Mouse (Mus musculus): Measurements from ENCODE around the gene Bag1.
A peak's percentile ranks its signal among the peaks of the same experiment; 100 is the strongest.

The Bag1 gene

GRCm38 (mm10) chr4:40948160-40948708, at the start of gene Bag1, which contains the start of gene Chmp5:
Gene Bag1, minus strand, starts transcription at chr4:40948294.
Gene Chmp5, plus strand, starts transcription at chr4:40948407.
- peak; percentile 99 for DNase-seq (ENCODE audit: low spot score in 2 of 2)

GRCm38 (mm10) chr4:40996302-40996701, 48.2 kb upstream of the Bag1 start:
- DNase-seq (ENCODE audit: low spot score in 2 of 2): no peak

DNA sequence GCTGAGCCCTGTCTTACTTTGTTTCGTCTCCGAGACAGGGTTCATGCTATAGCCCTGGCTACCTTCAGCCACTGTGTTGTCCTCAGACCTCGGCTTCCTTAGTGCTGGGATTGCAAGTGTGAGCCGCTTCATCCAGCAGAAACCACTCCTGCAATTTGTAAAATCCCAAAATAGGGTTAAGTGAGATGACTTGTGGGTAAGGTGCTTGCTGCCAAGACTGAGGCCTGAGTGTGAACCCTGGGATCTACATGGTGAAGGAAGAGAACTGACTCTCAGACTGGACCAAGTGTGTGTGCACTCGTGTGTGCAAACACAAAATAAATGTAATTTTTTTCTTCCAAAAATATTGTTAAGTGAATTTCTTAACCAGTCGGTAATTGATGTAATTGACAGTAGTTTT, 41.5 kb upstream of the Bag1 start:
- DNase-seq (ENCODE audit: low spot score in 2 of 2): no peak

- no peak for DNase-seq (ENCODE audit: low spot score in 2 of 2)
These were observed 35.6 kb upstream of the Bag1 start for GRCm38 (mm10) chr4:40983686-40984085.

DNA sequence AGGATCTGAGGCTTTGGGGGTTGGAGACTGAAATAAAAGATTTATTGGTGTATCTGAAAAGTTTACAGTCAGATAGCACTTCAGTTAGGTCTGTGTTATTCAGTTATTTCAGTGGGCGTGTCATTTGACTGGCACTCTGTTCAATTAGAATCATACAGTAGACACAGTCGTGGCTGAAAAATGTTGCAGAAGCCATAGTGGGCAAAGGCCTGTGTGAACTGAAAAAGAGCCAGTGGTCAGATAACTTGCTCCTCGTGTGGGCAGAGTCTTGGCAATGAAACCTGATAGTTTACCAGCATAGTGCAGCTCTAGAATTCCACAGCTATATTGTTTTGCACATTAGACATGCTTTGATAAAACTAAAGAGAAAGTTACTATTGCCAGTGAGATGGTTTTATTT, 34.4 kb upstream of the Bag1 start:
- no peak for DNase-seq (ENCODE audit: low spot score in 2 of 2)

- no peak for DNase-seq (ENCODE audit: low spot score in 2 of 2)
These were observed 31.3 kb upstream of the Bag1 start for GRCm38 (mm10) chr4:40979430-40979829.

- DNase-seq (ENCODE audit: low spot score in 2 of 2): no peak
These were observed 28.6 kb upstream of the Bag1 start for GRCm38 (mm10) chr4:40976651-40977050.

DNA sequence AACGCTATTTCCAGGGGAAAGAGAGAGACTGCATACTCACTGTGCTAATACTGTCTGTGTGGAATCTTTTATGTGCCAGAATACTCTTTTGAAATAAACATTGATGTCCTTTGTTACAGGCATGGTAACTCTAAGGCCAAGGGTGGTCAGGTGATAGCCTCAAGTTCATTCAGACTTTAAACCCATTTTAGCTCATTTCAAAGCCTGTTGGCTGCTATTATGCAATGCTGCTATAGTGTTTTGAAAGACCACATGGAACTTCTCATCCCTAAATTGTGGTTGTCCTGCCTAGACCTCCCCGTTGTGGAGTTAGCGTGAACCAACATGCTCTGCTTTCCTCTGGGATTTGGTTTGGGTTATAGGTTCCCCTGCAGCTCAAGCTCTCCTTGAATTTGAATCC, 27.6 kb upstream of the Bag1 start:
- no peak for DNase-seq (ENCODE audit: low spot score in 2 of 2)

DNA sequence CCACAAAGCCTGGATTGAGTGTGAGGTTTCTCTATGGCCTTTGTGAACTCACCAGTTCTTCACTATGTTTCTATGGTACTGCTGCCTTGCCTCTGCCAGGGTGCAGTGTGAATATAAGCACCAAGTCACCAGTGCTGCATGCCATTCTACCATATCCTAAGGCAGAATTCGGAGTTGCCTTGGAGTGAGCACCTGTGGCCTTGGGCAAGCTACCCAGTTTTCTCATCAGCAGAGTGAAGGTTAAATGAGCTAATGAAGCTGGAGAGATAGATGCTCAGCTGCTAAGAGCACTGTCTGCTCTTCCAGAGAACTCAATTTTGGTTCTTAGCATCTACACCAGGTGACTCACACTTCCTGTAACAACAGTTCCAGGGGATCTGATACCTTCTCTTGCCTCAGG, 25.9 kb upstream of the Bag1 start:
- DNase-seq (ENCODE audit: low spot score in 2 of 2): no peak

GRCm38 (mm10) chr4:40971744-40972143, 23.6 kb upstream of the Bag1 start:
- peak; percentile 9 to 41 for DNase-seq (ENCODE audit: low spot score in 2 of 2)

- peak; percentile 86 to 91 for DNase-seq (ENCODE audit: low spot score in 2 of 2)
These were observed 23.0 kb upstream of the Bag1 start, which contains the start of gene Nfx1 for GRCm38 (mm10) chr4:40970842-40971701. Gene Nfx1, plus strand, starts transcription at chr4:40970906.

- DNase-seq (ENCODE audit: low spot score in 2 of 2): no peak
These were observed 22.4 kb upstream of the Bag1 start for GRCm38 (mm10) chr4:40970592-40970841.

- DNase-seq (ENCODE audit: low spot score in 2 of 2): no peak
These were observed 21.9 kb upstream of the Bag1 start for GRCm38 (mm10) chr4:40969781-40970591.

GRCm38 (mm10) chr4:40969161-40969560, 21.1 kb upstream of the Bag1 start:
- no peak for DNase-seq (ENCODE audit: low spot score in 2 of 2)

DNA sequence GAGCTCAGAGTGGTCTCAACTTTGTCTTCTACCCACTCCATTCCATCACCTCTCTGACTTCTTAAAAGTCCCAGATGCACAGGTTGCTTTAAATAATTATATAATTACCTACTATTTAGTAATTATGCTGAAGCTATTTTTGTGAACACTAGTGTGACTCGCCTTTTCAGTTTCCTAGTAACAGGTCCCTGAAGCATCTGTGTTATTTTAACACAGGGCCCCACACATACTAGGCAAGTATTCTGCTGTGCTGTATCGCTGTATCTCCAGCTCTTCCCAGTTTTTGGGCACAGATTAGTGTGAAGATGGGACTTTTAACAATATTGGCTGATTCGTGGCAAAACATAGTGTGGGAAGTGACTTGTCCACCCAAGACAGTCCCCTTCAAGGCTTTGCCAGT, 15.4 kb upstream of the Bag1 start:
- DNase-seq (ENCODE audit: low spot score in 2 of 2): no peak

DNA sequence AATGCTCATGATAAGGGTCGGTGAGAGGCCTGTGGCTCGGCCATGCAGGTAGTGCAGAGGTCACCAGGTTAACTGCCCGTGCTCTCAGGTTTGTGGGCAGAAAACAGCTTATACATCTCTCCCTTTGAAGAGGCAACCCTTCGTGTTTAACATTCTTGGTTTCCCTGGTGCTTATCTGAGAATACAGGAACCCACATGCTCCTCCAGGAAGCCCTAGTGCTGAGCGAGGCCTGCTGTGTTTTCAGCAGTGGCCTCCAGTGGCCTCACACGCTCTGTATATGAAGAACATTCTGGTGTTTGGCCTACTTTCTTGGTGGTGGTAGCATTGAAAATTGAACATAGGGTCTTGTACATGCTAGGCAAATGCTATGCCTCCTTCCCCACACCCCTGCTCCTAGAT, 7.8 kb upstream of the Bag1 start:
- no peak for DNase-seq (ENCODE audit: low spot score in 2 of 2)

DNA sequence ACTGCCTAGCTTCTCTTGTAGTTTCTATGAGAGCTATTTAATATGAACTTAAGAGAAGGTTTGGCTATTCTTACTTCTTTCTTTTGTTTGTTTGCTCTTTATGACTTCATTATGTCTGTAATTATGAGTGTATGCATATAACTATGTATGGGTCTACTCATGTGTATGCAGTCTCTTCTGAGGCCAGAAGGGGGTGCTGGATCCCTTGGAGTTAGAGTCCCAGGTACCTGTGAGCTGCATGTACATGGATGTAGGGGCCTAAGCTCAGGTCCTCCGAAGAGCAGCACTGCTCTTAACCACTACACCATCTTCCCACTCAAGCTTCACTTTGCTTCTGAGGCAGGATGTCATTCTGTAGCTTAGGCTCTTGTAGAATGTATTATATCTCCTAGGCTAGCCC, 5.4 kb upstream of the Bag1 start:
- peak in 1 of 2 experiments; percentile 28 for DNase-seq (ENCODE audit: low spot score in 2 of 2)

- DNase-seq (ENCODE audit: low spot score in 2 of 2): no peak
These were observed 432 bp downstream of the Bag1 start for GRCm38 (mm10) chr4:40947565-40948159.

DNA sequence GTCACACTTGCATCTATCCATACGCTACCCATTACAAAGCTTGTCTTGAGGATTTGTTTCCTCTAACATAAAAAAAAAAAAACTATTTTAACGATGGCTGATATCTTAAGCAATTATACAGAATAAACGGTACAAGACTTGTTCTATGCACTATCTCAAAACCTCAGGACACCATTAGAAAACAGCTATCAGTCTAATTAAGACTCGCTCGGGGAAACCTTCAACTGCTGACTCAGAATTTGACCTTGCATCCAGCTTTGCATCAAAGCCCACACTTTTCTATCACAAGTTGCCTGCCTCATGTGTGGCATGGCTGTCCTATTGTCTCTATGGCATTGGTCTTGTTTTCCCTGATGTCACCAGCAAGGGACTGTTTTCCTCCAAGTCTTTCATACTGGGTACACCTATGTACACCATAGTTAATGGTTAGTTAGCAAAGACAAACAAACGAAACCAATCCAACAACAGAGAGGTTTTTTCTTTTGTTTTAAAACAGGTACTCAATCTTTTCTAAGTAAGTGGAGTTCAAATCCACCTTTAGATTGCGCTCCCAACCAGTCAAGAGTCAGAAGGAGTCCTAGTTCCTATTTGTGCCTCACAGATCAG, 1.5 kb downstream of the Bag1 start:
- no peak for DNase-seq (ENCODE audit: low spot score in 2 of 2)

DNA sequence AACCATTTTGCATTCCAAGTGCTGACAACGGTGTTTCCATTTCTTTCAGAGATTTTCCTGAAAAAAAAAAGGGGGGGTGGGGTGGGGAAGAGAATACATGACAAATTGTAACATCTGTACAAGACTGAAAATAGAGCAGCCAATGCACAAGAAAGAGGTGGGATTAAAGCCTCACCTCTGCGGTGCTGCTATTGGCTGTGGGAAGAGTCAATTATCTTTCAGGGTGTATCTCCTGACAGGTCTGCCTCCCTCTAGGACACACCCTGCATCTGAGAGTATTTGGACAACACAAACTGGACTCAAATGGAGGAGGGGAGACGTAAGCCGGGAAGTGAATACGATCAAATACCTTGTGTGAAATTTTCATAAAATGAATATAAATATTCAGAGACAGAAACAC, 4.4 kb downstream of the Bag1 start:
- no peak for DNase-seq (ENCODE audit: low spot score in 2 of 2)

DNA sequence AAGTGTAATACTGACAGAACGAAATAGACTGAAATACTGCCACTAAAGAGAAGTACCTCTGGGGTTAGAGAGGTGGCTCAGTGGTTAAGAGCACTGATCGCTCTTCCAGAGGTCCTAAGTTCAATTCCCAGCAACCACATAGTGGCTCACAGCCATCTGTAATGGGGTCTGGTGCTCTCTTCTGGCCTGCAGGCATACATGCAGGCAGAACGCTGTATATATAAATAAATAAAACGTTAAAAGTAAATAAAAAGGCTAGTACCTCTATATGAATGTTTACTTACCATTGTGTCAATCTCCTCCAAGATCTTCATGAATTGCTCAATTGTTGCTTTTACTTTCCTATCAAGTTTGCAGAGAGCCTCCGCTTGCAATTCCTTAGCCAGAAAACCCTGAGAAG, 9.3 kb downstream of the Bag1 start:
- DNase-seq (ENCODE audit: low spot score in 2 of 2): no peak

Measured in spleen, postnatal 14 days (tissue).